Mouse (Mus musculus) liver, adult 2 months (tissue): ENCODE measurements at regions not wholly inside any gene's neighbourhood (a gene's known extent, or its start where the extent isn't known, plus 50 kb on each side); places are given as distances from the start of the nearest gene placed in this dataset.

Source experiments
- CTCF ChIP-seq: fragments of 200-500 bp; IDR thresholded peaks from 2 replicates; pipeline ENCODE4 v1.5.1; 2011; ENCODE audit warnings: low read depth, low read length, control low read depth
- POLR2A ChIP-seq: fragments of 200-500 bp; IDR thresholded peaks from 2 replicates; pipeline ENCODE4 v1.6.1; 2011; ENCODE audit warnings: low read length, control low read depth; ENCODE audit not compliant: insufficient read depth; ENCODE audit errors: extremely low read depth

DNA sequence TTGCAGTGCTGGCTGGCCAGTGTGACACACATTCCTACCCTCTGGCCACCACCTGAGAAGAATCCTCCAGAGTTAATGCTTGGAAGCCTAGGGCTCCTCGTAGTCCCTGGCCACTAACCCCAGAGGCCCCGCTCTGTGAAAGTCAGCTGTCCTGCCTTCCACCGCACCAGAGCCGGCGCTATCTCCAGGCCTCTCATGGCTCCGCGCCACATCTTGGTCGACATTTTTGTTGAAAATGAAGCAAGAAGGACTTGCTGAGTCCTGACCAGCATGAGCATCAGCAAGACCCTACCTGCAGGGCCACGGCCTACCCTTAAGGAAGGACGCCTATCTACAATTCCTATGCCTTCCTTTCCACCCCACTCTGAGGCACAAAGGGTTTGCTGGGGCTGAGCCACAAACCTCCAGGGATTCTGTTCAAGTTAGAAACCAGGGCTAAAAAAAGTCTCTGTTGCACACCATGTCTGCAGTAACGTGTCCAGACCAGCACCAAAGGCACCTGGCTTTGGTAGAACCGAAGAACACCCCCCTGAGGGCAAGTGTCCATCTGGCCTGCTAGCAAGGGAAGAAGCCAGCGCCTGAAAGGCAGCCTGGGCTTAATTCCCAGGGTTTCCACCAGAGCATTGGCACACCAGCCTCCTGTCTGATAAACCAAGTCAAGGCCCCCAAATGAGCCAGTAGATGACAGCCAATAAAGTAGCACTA lies 97.5 kb upstream of the Spred2 start:
- no peak for TF ChIP-seq CTCF
- TF ChIP-seq POLR2A = no peak
